Mouse (Mus musculus): ENCODE measurements around the gene Dnah17.
A peak's percentile ranks its signal among the peaks of the same experiment; 100 is the strongest.

The Dnah17 gene

DNA sequence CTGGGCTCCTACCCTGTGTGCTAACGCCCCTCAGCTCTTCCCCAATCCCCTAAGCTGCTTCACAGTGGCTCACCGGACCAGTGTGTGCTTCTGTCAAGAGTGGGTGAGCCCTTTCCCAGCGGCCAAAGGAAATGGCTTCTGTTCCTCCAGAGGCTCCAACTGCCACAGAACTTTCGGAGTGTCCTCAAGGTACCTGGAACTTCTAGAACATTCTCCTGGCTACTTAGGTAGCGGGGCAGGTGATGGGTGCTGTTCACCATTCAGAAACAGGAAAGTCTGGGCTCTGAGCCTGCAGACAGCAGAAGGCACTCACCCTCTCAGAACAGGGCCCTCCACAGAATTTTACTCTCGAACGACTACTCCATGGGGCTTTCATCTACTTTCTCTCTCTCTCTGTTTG, at the start of gene Dnah17:
Gene Dnah17 (minus strand): TSS at position 101 of the 400 bp plus-strand sequence.
- no peak for DNase-seq (ENCODE audit: low read depth, low spot score)

DNA sequence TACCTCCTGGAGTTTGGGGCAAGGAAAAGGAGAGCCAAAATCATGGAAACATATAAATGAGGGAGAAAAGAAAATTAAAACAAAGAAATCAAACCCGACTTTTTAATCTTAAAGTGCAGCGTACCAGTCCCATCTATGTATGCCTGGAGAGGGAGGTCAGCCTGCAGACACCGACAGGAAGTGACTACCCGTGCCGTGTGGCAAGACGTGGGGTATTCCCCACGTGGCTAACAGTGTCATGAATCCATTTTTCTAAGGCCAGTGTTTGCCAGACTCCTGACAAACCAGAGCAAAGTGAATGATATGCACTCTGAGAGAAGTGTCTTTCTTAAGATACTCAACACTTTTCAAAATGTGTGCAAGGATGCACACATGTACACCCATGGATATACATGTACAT, 49.8 kb upstream of the Dnah17 start:
- DNase-seq (ENCODE audit: low read depth, low spot score), result no peak

DNA sequence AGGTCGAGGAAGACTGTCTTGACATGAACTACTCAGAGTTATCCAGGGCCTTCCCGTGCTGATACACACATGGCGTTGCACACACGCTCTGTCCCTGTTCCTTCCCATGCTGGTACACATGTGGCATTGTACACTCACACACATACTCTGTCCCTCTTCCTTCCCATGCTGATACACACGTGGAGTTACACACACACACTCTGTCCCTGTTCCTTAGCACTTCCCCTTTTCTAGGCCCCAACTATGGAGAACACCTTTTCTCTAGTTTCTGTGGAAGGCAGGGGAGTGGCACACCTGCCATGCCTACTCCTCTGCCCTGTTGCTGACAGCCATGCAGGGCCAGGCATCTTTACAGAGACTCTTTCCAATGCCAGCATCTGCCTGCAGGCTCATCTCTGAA, 47.8 kb upstream of the Dnah17 start:
- DNase-seq (ENCODE audit: low read depth, low spot score), result no peak

DNA sequence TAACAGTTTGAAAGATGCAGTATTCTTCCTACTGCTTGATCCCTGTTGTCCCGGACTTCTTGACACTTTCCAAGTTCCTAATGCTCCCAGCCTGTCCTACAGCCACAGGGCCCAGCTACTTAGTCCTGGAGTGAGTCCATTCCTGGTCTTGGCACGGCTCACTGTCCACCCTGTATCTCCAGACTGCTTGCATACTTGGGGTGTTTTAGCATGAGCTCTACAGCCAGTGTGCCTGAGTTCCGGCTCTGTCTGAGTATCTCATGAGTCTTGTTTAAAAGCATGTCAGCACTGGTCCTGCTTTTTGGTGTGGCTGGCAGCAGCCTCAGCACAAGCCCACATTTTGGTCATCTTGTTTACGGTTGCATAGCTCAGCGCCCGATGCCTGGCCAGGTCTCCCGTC, 44.3 kb upstream of the Dnah17 start:
- DNase-seq (ENCODE audit: low read depth, low spot score), result no peak

DNA sequence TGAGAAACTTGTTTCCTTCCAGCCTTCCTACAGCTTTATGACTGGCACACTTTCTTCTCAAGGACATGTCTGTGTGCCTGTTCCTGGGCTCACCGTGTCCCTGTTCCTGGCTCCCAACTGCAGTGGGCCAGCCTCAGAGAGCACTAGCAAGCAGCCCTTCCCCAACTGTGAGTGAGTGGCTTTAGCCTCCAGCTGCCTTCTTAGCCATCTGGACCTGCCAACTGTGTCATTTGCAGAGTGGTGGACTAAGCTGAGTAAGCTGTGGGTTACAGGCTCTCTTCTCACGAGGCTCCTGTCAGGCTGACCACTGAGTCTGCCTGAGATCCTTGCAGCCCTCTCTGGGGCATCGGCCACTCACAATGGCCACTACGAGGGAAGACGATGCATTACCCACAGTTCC, 42.3 kb upstream of the Dnah17 start:
- DNase-seq (ENCODE audit: low read depth, low spot score), result no peak

DNA sequence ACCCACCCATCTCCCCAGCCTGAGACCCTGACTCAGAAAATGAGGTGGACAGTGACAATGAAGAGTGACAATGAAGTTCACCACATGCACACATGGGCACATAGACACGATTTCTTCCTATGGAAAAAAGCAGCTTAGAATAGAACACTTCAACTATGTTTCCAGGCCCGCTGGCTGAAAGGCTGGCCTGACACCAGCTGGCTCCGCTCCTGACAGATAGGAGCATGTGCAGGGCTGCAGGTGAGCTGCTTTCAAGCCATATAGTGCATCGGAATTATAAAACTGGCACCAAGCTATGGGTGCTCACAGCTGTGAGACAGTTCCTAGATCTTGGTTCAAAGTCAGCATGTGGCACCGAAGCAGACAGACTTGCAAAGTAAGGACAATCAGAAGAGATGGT, 39.9 kb upstream of the Dnah17 start:
- no peak for DNase-seq (ENCODE audit: low read depth, low spot score)

DNA sequence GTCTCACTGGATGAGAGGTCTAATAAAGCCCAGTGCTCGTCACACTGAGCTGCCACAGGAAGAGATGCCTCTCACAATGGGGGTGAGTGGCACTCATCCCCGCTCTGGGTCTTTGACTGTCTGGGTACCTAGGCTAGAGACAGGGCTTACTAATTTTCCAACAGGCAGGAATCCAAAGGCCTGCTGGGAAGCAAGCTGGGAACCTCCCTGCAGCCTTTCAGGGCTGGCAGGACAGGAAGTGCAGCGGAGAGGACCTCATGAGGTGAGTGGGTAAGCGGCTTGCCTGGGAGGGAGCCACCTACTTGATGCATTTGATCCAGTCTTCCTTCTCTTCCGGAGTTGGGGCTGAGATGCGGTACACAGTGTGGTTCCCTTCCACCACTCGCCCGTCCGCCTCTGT, 38.3 kb upstream of the Dnah17 start:
- no peak for DNase-seq (ENCODE audit: low read depth, low spot score)

DNA sequence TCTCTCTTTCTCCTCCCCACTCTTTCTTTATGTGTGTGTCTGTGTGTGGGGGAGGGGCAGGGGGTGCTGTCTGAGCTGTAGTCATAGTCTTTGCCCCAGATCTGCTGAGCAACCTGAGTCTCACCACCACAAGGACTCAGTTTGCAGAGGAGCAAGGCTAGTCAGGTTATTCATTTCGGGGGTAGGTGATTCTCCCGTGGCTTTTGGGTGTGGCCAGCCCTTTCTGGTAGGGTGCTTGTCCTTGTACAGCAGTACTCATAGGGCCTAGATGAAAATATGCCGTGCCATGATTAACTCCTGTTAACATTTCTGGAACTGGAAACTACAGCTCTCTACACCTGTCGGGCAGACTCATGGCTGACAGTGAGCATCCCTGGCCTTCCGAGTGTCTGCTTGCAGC, 36.2 kb upstream of the Dnah17 start:
- no peak for DNase-seq (ENCODE audit: low read depth, low spot score)

DNA sequence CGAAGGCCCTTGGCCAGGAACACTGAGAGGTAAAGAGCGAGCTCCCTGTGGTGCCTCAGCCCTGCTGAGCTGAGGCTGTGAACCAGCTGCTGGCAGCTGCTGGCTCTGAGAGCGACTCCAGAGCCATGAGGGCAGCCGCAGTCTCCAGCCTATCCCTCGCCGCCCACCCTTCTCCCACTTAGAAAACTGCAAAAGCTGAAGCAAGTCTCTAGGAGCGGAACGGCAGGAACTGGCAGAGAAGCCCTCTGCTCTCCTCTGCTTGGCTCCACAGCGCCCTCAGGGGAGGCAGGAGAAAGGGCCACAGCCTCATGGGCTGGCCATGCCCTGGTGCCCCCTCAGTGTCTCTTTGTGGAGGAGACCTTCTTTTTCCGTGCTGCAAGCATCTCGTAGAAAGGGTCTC, 35.2 kb upstream of the Dnah17 start:
- DNase-seq (ENCODE audit: low read depth, low spot score), result no peak

DNA sequence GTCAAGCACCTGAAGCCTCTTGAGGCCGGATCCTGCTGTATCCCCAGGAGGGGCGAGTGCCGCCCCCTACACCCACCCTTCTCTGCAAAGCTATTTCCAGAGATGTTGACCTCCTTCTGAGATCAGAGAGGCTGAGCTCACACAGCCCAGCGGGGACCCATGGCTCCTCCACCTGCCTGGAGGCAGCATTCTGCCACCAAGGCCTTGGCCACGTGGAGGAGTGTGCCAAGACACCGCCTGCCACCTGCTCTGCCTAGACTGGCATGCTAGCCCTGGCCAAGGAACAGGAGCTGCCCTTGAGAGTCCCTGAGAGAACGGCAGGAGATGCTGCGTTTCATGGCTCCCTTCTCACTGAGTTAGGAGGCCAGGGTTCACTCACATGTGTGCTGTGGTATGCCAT, 34.1 kb upstream of the Dnah17 start:
- no peak for DNase-seq (ENCODE audit: low read depth, low spot score)

DNA sequence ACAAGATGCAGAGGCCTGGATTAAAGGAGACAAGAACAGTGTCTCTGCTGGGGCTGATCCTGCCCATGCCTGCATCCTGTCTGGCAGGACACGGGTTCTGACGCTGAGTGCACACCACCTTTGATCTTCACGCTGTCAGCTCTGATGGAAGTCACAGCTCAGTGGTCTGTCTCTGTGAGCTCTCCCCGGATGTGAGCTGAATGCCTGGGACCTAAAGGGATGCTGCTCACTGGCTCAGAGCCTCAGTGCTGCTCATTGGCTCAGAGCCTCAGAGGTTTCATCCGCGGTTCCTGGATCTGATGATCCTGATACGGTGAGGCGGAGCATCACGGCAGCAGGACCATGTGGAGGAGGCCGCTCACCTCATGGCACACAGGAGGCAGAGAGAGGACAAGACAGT, 31.8 kb upstream of the Dnah17 start:
- no peak for DNase-seq (ENCODE audit: low read depth, low spot score)

DNA sequence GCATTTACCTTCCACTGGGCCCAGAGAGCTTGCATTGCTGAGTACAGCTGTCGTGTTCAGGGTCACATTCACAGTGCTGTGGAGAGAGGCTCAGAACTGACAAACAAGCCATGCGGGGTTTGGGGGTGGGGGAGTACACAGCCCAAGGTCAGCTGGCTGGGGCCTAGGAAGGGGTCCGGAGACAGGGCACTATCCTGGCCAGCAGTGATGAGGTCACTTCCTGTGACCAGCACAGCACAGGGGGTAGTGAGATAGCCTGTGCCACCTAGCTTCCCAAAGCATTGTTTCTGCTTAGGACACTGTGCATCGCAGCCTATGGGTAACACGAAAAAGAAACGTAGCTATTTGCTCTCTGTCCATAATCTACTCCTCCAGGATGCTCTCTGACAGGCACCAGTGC, 30.8 kb upstream of the Dnah17 start:
- no peak for DNase-seq (ENCODE audit: low read depth, low spot score)

DNA sequence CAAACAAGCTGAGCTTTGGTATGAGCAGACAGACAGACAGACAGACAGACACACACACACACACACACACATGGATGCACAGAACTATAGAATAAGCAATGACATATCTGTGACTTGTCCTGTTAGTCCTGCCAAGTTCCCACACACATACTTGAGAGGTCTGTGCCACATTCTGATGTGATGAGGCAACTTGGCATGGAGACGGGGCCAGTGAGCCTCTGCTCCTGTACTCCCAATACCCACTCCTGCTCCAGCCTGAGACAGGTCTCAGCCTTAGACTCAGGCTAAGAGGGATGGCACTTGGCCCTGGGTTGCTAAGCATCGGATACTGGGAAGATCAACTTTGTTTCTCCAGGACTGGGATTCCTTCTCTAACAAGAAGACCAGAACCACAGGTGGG, 30.3 kb upstream of the Dnah17 start:
- no peak for DNase-seq (ENCODE audit: low read depth, low spot score)

DNA sequence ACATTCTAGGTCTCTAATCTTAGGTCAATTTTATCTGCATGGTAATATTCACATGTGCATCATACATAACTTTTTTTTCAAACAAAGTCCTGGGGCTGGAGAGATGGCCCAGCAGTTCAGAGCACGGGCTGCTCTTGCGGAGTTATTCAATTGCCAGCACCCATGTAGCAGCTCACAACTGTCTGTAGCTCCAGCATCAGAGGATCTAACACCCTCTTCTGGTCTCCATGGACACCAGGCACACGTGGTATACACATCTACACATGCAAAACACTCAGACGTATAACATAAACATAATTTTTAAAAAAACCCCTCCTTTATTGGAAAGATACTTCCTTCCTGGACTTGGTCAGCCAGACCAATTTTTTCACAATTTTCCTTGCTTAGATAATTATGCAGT, 28.3 kb upstream of the Dnah17 start:
- no peak for DNase-seq (ENCODE audit: low read depth, low spot score)

DNA sequence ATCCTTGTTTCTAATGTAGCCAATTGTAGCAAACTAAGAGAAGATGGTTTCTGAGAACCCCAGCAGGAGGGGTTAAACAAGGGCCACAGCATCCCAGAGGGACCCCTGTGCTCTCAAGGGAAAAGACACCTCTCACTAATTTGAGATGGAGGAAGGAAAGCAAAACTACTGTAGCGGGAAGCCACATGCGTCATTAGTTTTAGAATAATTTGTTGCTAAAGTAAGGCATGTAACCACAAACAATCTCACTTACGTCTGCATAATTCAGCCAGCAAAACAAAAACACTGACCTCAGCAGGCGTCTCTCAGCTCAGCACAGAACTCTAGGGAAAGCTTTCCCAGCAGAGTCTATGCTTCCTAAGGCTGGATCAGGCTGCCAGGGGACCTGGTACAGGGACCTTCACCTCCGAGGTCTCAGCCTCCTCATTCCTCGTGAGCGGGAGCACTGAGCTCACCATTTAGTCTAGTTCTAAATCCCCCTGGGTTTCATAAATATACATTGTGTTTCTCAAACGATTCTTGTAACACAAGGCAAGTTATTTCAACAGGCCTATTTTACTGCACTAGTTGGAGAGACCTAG, 26.1 kb upstream of the Dnah17 start:
- no peak for DNase-seq (ENCODE audit: low read depth, low spot score)

DNA sequence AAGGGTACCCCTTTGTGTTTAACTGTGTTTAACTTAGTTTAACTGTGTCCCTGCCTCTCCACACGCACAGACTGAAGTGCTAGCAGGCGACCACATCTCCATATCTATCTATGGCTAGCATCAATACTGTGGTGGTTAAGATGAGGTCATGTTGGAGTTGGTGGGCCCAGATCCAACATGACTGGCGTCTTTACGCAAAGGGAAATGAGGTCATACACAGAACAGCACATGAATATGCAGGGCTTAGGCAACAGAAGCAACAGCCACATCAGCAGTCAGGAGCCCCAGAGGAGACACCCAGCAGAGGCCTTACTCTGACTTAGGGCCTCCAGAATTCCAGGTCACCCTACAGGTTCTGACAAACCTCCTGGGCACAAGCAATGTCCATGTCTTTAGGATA, 22.5 kb upstream of the Dnah17 start:
- no peak for DNase-seq (ENCODE audit: low read depth, low spot score)

DNA sequence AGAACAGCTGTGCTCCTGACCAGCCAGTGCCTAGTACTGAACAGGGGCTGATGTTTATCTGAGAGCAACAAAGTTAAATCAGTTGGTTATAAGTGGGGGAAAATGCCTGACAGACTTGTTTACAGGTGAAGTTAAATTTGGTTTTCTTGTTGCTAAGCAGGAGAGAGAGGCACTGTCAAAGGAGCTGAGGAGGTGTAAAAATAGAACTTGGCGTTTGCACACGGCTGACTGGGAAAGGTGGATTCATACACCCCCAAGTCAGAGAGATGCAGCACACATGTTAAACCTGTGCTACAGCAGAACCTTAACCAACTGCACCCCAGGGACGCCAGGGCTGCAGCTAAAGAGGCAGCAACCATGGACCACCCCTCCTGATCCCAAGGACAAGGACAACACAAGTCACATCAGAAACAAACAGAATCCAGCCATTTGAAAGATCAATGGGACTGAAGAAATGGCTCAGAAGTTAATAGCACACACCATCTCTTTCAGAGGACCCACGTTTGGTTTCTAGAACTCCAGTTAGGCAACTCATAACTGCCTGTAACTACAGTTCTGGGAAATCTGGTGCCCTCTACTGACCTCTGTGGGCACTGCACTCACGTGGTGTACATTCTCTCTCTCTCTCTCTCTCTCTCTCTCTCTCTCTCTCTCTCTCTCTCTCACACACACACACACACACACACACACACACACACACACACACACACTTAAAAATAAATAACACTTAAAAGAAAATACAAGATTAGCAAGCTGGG, 21.2 kb upstream of the Dnah17 start:
- DNase-seq (ENCODE audit: low read depth, low spot score), result no peak

DNA sequence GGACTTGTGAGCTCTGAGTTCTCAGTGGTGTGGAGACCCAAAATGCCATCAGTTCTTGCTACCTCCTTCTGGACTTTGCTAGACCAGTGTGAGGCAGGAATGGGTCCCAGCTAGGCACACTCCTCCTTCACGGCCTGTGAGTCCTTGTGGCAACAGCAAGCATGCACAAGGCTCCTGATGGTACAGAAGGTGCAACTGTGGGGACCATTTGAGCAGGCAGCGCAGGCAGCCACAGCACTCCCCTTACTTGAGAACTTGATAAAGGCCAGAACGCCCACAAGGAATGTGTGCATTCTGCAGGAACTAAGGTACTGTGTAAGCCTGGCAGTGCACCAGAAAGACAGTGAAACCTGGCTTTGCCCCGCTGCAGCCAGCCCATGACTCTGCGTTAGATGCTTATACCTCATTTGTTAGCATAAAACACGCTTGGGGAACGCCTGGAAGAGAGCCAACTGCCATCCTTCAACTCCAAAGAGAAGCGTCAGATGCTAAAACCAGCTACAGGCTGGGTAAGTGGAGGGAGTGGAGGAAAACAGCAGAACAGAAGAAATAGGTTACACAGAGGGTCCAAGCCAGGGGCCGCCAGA, 19.8 kb upstream of the Dnah17 start:
- no peak for DNase-seq (ENCODE audit: low read depth, low spot score)

DNA sequence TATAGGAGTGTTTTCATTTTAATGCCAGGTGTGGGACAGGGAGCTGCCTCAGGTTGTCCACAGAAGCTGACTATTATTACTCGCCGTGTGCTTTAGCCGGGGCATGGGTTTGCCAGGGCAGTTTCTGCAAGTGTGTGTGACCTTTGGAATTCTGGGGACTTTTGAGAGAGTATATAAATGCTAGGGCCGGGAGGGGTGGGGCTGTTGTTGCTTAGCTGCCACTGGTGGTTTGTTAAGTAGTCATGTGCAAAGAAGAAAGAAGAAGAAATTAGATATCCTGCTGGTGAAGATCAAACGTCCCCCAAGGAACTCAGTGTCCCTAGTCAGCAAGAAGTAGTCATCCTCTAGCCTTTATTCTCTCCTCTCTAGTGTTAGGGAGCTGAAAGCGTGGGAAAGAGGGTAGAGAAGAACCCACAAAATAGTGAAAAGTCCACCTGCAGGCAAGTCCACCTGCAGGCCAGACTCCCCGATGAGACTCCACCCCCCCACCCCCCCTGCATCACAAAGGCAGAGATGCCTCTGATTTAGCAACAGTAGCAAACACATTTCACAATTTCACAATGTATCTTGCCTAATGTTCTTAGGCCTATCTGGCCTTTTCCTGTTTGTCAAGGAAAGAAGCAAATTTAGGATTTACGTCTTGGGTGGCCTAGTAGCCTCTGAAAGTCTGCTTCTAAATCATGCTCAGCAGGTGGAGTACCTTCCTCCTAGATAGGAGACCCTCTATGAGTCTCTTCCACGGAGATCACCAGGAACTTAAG, 17.6 kb upstream of the Dnah17 start:
- DNase-seq (ENCODE audit: low read depth, low spot score), result no peak

DNA sequence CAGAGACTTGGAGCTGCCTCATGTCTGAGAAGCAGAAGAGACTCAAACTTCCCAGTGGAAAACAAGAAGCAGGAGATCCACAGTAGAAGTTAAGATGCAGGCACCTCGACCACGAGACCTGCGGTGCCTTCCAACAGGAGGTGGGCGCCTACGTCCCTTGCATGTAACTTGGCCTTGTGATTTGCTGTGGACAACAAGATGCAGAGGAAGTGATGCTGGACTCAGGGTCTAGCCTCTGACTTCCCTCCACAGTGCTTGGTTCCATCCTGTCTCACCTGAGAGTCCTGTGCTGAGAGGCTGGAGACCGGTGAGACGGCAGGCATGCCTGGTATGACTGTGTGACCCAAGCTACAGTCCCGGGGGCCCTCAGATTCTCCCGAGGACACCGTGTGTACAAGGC, 16.0 kb upstream of the Dnah17 start:
- DNase-seq (ENCODE audit: low read depth, low spot score), result no peak

DNA sequence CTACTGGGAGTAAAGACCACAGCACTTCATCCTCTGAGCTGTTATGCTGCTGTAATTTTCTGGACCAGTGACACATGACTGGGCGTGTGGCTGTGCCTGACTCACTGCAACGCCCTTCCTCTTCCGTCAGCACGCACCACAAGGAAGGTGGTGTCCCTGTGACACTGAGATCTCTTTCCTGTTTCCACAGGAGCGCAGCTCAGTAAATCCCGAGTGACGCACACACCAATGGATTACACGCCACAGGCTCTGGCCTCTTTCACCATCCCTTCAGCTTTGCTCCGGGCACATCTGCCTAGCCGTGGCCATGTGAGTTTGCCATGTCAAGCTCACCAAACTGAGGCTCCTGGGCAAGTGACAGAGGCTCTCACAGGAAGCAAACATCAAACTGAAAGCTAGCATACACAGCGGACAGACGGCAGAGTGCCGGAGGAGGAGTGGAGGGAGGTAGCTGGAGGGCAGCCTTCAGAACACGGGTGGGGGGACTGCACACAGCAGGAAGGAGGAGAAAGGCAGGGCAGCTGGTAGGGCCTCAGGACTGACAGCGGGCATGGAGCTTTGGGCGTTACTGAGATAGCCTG, 15.4 kb upstream of the Dnah17 start:
- peak; percentile 59 for DNase-seq (ENCODE audit: low read depth, low spot score)

DNA sequence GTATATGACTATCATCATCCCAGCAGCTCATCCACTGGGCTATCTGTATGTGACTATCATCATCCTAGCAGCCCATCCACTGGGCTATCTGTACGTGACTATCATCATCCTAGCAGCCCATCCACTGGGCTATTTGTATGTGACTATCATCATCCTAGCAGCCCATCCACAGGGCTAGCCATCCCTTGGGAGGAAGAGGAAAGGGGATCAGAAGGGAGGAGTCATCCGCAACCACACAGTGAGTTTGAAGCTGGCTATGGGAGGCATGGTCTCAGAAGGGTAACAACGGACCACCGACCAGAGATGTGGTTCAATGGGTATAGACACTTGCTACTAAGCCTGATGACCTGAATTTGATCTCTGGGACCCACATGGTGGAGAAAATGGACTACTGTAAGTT, 14.7 kb upstream of the Dnah17 start:
- no peak for DNase-seq (ENCODE audit: low read depth, low spot score)
